Mouse (Mus musculus) fat pad, adult 2 months (tissue): ENCODE measurements at regions not wholly inside any gene's neighbourhood (a gene's known extent, or its start where the extent isn't known, plus 50 kb on each side); places are given as distances from the start of the nearest gene placed in this dataset.
A peak's percentile ranks its signal among the peaks of the same experiment; 100 is the strongest.

Experiments
- DNase-seq: peaks from one replicate; pipeline ENCODE4 v3.0.0-alpha.2; 2011; ENCODE audit warnings: low read depth, low spot score; ENCODE audit errors: extremely low read depth

GRCm38 (mm10) chr8:101697948-101698347 is 1087.5 kb downstream of the Cdh11 start:
- no peak for DNase-seq

DNA sequence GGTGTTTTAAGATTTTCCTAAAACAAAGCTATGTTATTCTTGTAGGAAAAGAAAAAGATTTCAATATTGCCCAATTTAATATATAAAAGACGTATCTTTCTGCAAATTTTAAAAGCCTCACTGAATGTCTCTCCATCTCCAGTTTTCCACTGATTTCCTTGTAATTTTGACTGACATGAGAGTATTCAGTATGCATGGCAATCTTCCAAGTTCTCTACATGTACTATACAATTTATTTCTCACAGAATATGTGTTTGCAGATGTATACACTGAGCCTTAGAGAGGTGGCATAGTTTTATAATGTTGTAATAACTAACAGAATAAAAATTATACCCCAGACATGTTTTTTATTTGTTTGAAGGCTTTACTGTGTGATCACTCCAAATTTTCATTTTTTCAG is 1094.5 kb downstream of the Cdh11 start:
- no peak for DNase-seq

DNA sequence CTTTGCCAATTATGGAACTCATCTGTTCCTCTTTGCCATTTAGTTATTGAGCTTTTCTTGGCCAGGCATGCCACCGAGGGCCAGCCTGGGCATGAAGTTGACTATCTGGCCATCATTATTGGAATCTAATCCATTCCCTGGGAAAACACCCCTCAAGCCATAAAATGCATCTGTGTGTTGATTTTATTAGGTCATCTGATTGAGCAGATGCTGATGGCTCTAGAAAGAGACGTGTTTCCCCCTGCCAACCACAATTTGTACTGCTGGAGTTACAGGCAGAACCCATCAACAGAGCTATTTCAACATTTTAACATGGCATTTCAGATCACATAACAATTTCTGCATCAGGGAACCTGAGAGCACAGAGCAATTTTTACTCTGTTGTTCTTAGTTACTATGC is 1116.5 kb downstream of the Cdh11 start:
- DNase-seq = peak; percentile 94

DNA sequence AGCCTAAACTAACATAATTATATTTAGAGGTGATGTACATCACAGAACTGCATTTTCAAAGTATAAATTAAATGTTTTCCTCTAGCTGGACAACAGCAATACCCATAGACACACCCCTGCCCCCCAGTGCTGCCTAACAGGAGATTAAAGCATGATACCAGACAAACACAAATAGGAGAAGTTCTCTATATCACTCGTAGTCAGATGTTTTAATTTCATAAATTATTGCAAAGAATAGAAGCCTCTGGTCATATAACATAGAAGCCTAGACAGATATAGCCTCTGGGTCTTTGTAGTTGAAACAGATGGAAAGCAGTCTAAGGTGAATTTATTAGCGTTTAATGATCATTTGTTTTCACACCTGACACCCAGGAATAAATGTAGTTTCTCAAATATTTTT is 1122.6 kb downstream of the Cdh11 start:
- DNase-seq = no peak

DNA sequence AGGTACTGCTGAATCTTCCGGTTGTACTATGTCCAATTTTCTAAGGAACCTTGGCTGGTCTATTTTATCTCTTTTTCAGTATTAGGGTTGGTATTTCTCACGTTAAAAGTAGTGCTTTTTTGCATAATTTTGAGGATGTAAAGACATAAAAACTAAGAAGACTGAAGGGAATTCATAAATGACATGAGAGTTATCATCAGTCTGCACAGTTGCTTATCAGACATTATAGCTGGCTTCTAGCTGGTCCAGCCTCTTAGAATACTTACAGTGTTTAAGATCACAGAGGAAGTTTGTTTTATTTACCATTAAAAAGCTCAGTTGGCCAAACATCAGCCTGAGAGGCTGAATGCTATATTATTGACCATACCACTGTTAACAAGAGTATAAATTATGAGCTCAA is 1130.2 kb downstream of the Cdh11 start:
- no peak for DNase-seq

GRCm38 (mm10) chr8:101628816-101629215 is 1156.6 kb downstream of the Cdh11 start:
- DNase-seq = no peak

DNA sequence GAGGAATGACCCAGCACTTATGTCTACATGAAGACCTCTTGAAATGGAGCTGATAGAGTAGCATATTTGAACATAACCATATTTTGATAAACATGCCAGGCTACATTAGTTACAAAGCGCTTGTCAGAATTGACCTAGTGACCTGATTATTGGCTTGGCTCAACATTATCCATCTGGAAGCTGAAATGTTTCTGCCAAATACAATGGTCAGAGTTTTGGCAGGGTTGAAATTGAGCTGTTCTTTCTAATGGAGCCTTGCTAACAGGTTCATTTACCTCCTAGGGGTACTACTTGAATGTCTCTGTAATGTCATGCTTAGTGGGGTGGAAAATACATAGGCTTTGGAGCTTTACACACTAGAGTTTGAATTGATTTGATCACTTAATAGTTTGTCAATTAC is 1163.5 kb downstream of the Cdh11 start:
- no peak for DNase-seq

DNA sequence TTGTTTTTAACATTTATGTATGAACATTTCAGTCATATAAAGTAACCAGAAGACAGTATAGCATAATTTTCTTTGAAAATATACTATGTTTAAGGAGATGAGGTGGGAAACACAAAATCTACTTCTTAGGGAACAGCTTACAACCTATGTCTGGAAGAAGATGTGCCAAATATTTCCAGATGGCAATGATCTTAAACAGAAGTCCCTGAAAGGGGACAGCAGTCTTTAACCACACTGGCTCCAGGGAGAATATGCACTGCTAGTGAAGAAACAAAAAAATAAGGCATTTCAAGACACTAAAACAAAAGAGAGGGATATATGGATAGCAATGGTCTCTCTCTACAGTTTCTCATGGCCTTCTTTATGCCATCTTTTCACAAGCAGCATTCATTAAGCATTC is 1194.3 kb downstream of the Cdh11 start:
- no peak for DNase-seq

- no peak for DNase-seq
These were observed 1194.8 kb downstream of the Cdh11 start for GRCm38 (mm10) chr8:101590639-101591038.

DNA sequence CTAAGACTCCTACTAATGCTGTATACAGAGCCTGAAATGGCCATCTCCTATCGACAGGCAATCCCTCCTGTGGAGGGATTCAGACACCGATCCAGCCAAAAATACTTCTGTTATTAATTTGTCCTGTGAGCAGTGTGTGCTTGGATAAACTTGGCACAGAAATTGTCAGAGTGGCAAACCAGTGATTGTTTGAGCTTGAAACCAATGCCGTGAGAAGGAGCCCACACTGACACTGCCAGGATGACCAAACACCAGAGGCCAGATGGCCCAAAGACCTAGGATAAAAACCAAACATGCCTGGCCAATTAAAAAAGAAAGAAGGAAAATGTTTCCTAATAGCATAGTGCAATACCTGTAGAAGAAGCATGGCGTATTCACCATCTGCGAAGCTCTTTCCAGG is 1221.0 kb downstream of the Cdh11 start:
- DNase-seq = no peak

DNA sequence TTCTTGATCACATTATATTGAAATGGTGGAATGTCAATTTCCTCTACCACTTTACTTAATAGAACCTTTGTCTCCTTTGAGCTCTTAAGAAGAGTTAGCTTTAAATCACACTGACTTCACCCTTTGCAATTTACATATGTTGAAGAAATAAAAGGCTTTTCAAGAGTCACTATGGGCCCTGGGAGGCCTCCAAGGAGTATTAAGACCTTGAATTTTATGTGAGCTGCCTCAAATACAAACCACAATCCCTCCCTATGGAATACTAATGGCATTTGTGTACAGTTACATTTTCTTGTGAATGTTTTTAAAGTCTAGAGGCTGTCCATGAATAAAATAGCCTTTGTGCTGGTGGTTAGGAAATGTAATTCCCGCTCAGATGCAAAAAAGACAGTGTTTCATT is 1262.7 kb downstream of the Cdh11 start:
- no peak for DNase-seq

- no peak for DNase-seq
These were observed 1306.7 kb downstream of the Cdh11 start for GRCm38 (mm10) chr8:101478554-101479314.

GRCm38 (mm10) chr8:101466363-101466762 is 1319.1 kb downstream of the Cdh11 start:
- DNase-seq = no peak

DNA sequence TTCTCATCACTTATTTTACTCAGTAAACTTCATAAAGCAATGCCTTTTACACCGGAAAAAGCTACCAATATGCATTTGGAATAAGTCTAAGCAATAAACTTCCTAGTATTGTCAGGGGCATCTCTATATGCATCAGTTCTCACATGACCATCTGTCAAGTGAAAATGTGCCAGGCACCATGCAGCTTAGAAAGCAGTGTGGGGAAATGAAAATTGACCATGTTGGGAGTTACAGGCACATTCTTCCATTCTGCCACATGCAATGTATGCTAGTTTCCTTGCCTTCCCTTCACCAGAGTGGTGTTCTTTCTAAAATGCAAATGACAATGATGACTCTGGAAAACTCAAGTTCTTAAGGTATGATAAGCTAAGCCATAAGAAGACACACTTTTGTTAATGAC is 1322.9 kb downstream of the Cdh11 start:
- DNase-seq = no peak

DNA sequence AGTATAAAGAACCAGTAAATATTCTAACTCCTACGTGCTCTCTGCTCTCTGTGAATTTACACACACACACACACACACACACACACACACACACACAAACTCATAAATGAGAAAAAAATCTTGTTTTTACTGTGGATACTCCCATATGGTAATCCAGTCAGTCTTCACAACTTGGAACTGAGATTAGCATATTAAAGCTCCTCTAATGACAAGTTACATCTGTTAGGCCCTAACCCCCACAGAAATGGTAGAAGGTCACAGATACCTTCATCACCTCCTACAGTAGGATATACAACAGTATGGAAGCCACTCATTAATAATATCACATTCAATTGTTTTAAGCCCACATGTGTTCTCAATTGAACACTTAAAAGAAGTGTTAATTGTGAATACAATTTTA is 1340.7 kb downstream of the Cdh11 start:
- no peak for DNase-seq

GRCm38 (mm10) chr8:101442563-101442962 is 1342.9 kb downstream of the Cdh11 start:
- no peak for DNase-seq

- DNase-seq = no peak
These were observed 1349.8 kb downstream of the Cdh11 start for GRCm38 (mm10) chr8:101435691-101436090.
